Mouse (Mus musculus) naive thymus-derived CD4-positive, alpha-beta T cell, adult 2 months (primary cell): ENCODE measurements at regions not wholly inside any gene's neighbourhood (a gene's known extent, or its start where the extent isn't known, plus 50 kb on each side); places are given as distances from the start of the nearest gene placed in this dataset.

ENCODE experiments used
- DNase-seq: peaks from one replicate; pipeline ENCODE4 v3.0.0-alpha.2; 2011; ENCODE audit warnings: low read depth

GRCm38 (mm10) chr10:17076186-17076585 is 646.8 kb upstream of the Cited2 start:
- no peak for DNase-seq

GRCm38 (mm10) chr10:17077580-17077979 is 645.4 kb upstream of the Cited2 start:
- DNase-seq, result no peak

GRCm38 (mm10) chr10:17080818-17081217 is 642.2 kb upstream of the Cited2 start:
- no peak for DNase-seq

GRCm38 (mm10) chr10:17082926-17083325 is 640.1 kb upstream of the Cited2 start:
- DNase-seq, result no peak

GRCm38 (mm10) chr10:17102065-17102464 is 621.0 kb upstream of the Cited2 start:
- no peak for DNase-seq

GRCm38 (mm10) chr10:17103416-17103815 is 619.6 kb upstream of the Cited2 start:
- DNase-seq, result no peak

GRCm38 (mm10) chr10:17106831-17107230 is 616.2 kb upstream of the Cited2 start:
- no peak for DNase-seq

- no peak for DNase-seq
Observed at GRCm38 (mm10) chr10:17111071-17111470, 611.9 kb upstream of the Cited2 start.

GRCm38 (mm10) chr10:17114805-17115204 is 608.2 kb upstream of the Cited2 start:
- DNase-seq, result no peak

GRCm38 (mm10) chr10:17129391-17130163 is 593.4 kb upstream of the Cited2 start:
- DNase-seq, result no peak

- DNase-seq, result no peak
Observed at GRCm38 (mm10) chr10:17130661-17131060, 592.4 kb upstream of the Cited2 start.

- DNase-seq, result no peak
Observed at GRCm38 (mm10) chr10:17131763-17132162, 591.3 kb upstream of the Cited2 start.

GRCm38 (mm10) chr10:17175385-17175784 is 547.6 kb upstream of the Cited2 start:
- no peak for DNase-seq

GRCm38 (mm10) chr10:17177054-17177453 is 546.0 kb upstream of the Cited2 start:
- no peak for DNase-seq

GRCm38 (mm10) chr10:17177503-17178278 is 545.3 kb upstream of the Cited2 start:
- DNase-seq, result no peak

- DNase-seq, result no peak
Observed at GRCm38 (mm10) chr10:17178627-17179026, 544.4 kb upstream of the Cited2 start.

GRCm38 (mm10) chr10:17184418-17184817 is 538.6 kb upstream of the Cited2 start:
- no peak for DNase-seq

- DNase-seq, result no peak
Observed at GRCm38 (mm10) chr10:17196205-17196604, 526.8 kb upstream of the Cited2 start.

GRCm38 (mm10) chr10:17196636-17197035 is 526.4 kb upstream of the Cited2 start:
- DNase-seq, result no peak

GRCm38 (mm10) chr10:17200524-17201426 is 522.2 kb upstream of the Cited2 start:
- DNase-seq, result no peak

- DNase-seq, result no peak
Observed at GRCm38 (mm10) chr10:17201427-17201745, 521.6 kb upstream of the Cited2 start.
